Mouse (Mus musculus): Measurements from ENCODE around the gene Mrpl22. TPM values are rescaled to one million over a fixed set of nuclear protein-coding genes. Genes with fewer than 3 reads are reported as not detected.
A peak's percentile ranks its signal among the peaks of the same experiment; 100 is the strongest.
"Not testable (repeated sequence)": the region's sequence is repeated elsewhere in the genome, so short reads cannot be mapped to it uniquely, and the experiment has no call there.

Gene Mrpl22
- polyA plus RNA-seq, 1 experiment from 2014 or later: 81.7 TPM

DNA sequence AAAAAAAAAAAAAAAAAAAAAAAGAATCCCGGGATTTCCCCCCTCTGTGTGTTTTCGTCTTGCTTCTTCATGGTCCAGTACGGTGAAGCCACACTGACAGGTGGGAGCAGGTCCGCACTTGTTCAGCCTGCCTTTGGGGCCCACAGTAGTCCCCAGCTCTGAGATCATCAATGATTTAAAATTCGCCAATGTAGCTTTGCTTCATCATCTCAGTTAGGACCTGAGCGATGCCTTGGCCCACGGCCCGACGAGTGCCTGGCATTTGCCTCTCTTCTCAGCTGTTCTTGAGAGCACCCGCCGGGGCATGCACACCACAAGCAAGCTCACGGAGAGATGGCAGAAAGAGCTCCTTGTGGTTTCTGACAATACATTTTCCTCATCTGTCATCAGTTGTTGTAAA is 29.6 kb downstream of the Mrpl22 start:
- Histone ChIP-seq H3K27ac (ENCODE audit: low read length) (no peak overlapping the region), H3K27me3 (replicated peaks; ENCODE audit: insufficient read depth, low read length) (no peaks in the 10 kb centered on the region), H3K36me3 (ENCODE audit: insufficient read depth, low read length) (no peaks in the 10 kb centered on the region), H3K4me3 (ENCODE audit: low read depth, low read length) (no peak overlapping the region), H3K4me2 (replicated peaks; ENCODE audit: low read depth, low read length) (no peak overlapping the region; the same call in 1 of the 2 replicates), H3K4me1 (ENCODE audit: insufficient read depth, low read depth, low read length) (0 out of 2 replicates have a peak, but pooled peaks cover 3% of the 10 kb centered on the region), H3K9me3 (ENCODE audit: low read length) (no peaks in the 10 kb centered on the region), H3K9ac (replicated peaks; ENCODE audit: low read depth) (no peak overlapping the region)
- DNase-seq (ENCODE audit: low spot score): no peak
- WGBS: 79% methylated on average over 12 of the region's 12 CpGs
- ATAC-seq: no peak
- TF ChIP-seq CTCF (IDR thresholded peaks at IDR 0.05) (no peak), EP300 (IDR thresholded peaks at IDR 0.05) (no peak)

DNA sequence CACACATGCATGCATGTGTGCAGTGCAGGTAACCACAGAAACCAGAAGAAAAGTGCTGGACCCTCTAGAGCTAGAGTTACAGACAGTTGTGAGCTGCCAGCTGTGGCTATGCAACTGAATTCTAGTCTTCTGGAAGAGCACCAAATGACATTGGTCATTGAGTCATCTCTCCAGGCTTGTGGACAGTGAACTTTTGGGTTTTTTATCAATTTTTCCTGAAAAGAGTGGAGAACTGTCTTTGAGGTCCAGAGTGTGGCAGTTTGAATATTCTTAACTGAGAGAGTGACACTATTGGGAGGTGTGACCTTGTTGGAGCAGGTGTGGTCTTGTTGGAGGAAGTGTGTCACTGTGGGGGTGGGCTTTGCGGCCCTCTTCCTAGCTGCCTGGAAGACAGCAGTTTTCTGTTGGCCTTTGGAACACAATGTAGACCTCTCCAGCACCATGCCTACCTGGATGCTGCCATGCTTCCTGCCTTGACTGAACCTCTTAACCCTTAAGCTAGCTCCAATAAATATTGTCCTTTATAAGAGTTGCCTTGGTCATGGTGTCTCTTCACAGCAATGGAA is 38.9 kb downstream of the Mrpl22 start:
- no peaks in the 10 kb centered on the region for H3K36me3 ChIP-seq (ENCODE audit: insufficient read depth, low read length)
- H3K4me3 ChIP-seq (ENCODE audit: low read depth, low read length): no peak overlapping the region
- no peak overlapping the region for H3K9ac ChIP-seq (replicated peaks; ENCODE audit: low read depth)
- ATAC-seq (no peak), DNase-seq (ENCODE audit: low spot score) (no peak)
- H3K4me2 ChIP-seq (replicated peaks; ENCODE audit: low read depth, low read length): no peak overlapping the region
- no peak overlapping the region for H3K27ac ChIP-seq (ENCODE audit: low read length)
- H3K27me3 ChIP-seq (replicated peaks; ENCODE audit: insufficient read depth, low read length): no peaks in the 10 kb centered on the region
- TF ChIP-seq CTCF (IDR thresholded peaks at IDR 0.05) (no peak), EP300 (IDR thresholded peaks at IDR 0.05) (no peak)
- no peaks in the 10 kb centered on the region for H3K9me3 ChIP-seq (ENCODE audit: low read length)
- 60% methylated on average over 1 of the region's 1 CpGs for WGBS
- peaks cover 5% of the 10 kb centered on the region; the same call in 1 of the 2 replicates for H3K4me1 ChIP-seq (ENCODE audit: insufficient read depth, low read depth, low read length)

DNA sequence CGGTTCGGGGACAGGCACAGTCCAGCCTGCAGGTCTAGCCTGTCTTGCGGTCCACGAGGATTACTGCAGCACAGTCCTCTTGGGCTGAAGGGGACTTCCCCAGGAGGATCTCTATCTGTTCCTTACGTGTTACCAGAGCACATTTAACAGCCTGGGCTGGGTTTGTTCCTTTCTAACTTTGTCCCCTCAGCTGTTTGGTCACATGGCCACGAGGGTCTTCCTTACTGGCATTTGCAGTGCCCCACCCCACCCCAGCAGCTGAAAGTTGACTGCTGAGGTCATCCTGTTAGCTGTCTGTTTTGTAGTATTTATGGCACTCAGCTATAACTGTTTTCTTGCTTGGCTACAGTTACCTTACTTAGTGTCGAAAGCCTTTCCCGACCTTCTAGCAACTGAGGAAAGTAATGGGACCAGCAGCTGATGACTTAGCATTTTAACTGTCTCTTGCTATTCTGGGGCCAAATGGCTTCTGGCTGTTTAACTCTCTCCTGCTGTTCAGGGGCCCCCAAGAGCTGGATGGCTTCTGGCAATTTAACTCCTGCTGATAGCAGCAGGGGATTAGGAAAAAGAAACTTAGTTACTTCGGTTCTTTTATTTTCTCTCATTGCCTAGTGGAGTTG is 39.7 kb downstream of the Mrpl22 start:
- TF ChIP-seq CTCF (IDR thresholded peaks at IDR 0.05): no peak
- no peak for TF ChIP-seq EP300 (IDR thresholded peaks at IDR 0.05)
- no peak overlapping the region for H3K27ac ChIP-seq (ENCODE audit: low read length)
- no peak overlapping the region for H3K9ac ChIP-seq (replicated peaks; ENCODE audit: low read depth)
- peaks cover 5% of the 10 kb centered on the region; the same call in 1 of the 2 replicates for H3K4me1 ChIP-seq (ENCODE audit: insufficient read depth, low read depth, low read length)
- DNase-seq (ENCODE audit: low spot score) (no peak), ATAC-seq (no peak)
- H3K9me3 ChIP-seq (ENCODE audit: low read length): no peaks in the 10 kb centered on the region
- H3K27me3 ChIP-seq (replicated peaks; ENCODE audit: insufficient read depth, low read length): no peaks in the 10 kb centered on the region
- WGBS: 29% methylated on average over 9 of the region's 9 CpGs
- H3K4me2 ChIP-seq (replicated peaks; ENCODE audit: low read depth, low read length): no peak overlapping the region
- no peak overlapping the region for H3K4me3 ChIP-seq (ENCODE audit: low read depth, low read length)
- no peaks in the 10 kb centered on the region for H3K36me3 ChIP-seq (ENCODE audit: insufficient read depth, low read length)

DNA sequence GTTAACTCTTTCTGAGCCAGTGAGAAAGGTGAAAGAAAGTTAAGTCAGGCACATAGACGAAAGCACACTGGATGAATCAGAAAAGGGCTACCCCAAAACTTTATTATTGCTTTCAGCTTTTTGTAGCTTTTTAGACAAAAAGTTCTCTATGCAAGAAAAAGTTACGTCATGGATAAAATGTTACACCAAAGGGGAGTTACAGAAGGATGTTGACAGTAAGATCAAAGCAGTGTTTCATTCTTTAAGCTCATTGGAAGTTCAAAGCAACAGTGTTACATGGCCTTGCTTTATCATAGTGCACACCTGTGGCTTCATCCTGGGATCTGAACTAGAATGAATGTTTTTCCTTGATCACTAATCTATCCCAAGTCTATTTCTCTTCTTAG is 40.2 kb downstream of the Mrpl22 start:
- Histone ChIP-seq H3K36me3 (ENCODE audit: insufficient read depth, low read length) (no peaks in the 10 kb centered on the region), H3K4me2 (replicated peaks; ENCODE audit: low read depth, low read length) (no peak overlapping the region), H3K4me3 (ENCODE audit: low read depth, low read length) (no peak overlapping the region), H3K27me3 (replicated peaks; ENCODE audit: insufficient read depth, low read length) (no peaks in the 10 kb centered on the region), H3K4me1 (ENCODE audit: insufficient read depth, low read depth, low read length) (peaks cover 5% of the 10 kb centered on the region; the same call in 1 of the 2 replicates), H3K27ac (ENCODE audit: low read length) (no peak overlapping the region), H3K9me3 (ENCODE audit: low read length) (no peaks in the 10 kb centered on the region), H3K9ac (replicated peaks; ENCODE audit: low read depth) (no peak overlapping the region)
- 25% methylated on average over 2 of the region's 2 CpGs for WGBS
- no peak for ATAC-seq
- DNase-seq (ENCODE audit: low spot score): no peak
- TF ChIP-seq EP300 (IDR thresholded peaks at IDR 0.05) (no peak), CTCF (IDR thresholded peaks at IDR 0.05) (no peak)

DNA sequence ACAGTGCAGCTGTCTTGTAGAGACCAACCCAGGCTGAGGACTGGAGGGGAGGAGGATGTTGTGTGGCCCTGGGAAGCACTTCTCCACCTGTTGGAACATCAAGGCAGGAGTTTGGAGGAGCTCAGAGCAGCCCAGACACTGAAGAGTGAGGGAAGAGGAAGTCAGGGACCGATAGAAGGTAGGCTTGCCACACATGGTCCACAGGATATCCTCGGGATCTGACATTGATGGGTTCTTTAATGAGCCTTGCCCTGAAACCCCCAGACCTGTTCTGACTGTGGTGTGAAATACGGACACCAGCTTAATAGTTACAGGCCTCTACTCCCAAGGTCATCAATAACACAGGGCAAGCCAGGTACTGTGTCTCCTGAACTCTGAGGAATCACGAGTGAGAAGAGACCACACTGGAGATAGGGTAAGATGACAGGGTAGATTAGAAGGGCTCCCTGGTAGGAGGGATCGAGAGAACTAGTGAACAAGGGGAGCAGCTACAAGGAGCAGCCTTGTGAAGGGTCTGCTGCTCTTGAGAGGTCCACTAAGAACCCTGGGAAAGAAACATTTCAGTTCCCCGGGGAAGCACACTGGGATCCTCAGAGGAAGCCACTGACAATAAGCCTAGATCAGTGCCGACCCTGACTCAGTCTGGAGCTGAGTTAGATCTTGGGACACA is 42.3 kb downstream of the Mrpl22 start:
- no peaks in the 10 kb centered on the region for H3K27me3 ChIP-seq (replicated peaks; ENCODE audit: insufficient read depth, low read length)
- 74% methylated on average over 7 of the region's 7 CpGs for WGBS
- H3K9ac ChIP-seq (replicated peaks; ENCODE audit: low read depth): no peak overlapping the region
- no peaks in the 10 kb centered on the region for H3K9me3 ChIP-seq (ENCODE audit: low read length)
- no peak overlapping the region for H3K4me3 ChIP-seq (ENCODE audit: low read depth, low read length)
- H3K4me2 ChIP-seq (replicated peaks; ENCODE audit: low read depth, low read length): peak overlapping the region; percentile 61; the same call in 1 of the 2 replicates
- no peaks in the 10 kb centered on the region for H3K36me3 ChIP-seq (ENCODE audit: insufficient read depth, low read length)
- TF ChIP-seq EP300 (IDR thresholded peaks at IDR 0.05): no peak
- ATAC-seq (no peak), DNase-seq (ENCODE audit: low spot score) (no peak)
- H3K27ac ChIP-seq (ENCODE audit: low read length): no peak overlapping the region
- peaks cover 5% of the 10 kb centered on the region; the same call in 1 of the 2 replicates for H3K4me1 ChIP-seq (ENCODE audit: insufficient read depth, low read depth, low read length)

DNA sequence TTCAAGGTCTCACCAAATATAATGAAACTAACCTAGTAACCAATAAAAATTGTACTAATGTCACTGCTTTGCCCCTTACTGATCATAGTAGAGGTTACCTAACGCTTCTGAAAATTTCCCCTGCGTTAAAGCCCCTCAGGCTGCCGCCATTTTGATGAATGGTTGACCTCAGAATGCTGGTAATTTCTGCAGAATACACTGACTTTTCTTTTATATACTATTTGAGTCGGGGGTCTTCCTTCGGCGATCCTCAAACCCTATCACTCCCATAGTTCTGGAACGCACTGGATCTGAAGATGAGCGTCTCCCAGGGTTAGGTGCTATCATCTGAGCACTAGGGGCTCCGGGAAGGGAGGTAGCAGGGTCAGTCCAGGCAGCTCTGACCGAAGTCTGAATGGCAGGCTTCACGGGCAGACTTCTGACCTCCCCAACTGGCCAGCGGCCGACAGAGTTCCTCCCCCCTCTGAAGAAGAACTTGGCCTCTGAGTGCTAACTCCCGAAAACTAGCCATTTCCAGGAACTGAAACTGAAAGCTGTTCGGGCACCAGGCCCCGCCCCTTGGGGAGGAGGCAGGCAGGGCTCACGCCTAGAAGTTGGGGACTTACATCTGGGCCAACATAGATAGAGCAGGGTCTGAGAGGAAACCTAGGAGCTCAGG is 43.1 kb downstream of the Mrpl22 start:
- no peaks in the 10 kb centered on the region for H3K36me3 ChIP-seq (ENCODE audit: insufficient read depth, low read length)
- H3K4me2 ChIP-seq (replicated peaks; ENCODE audit: low read depth, low read length): peak overlapping the region; percentile 61
- ATAC-seq (peak; percentile 93), DNase-seq (ENCODE audit: low spot score) (peak; percentile 91)
- peak overlapping the region; percentile 61 for H3K4me3 ChIP-seq (ENCODE audit: low read depth, low read length)
- peak overlapping the region; percentile 65 for H3K9ac ChIP-seq (replicated peaks; ENCODE audit: low read depth)
- WGBS: 28% methylated on average over 16 of the region's 17 CpGs
- TF ChIP-seq CTCF (IDR thresholded peaks at IDR 0.05): no peak
- no peak for TF ChIP-seq EP300 (IDR thresholded peaks at IDR 0.05)
- peaks cover 5% of the 10 kb centered on the region; the same call in 1 of the 2 replicates for H3K4me1 ChIP-seq (ENCODE audit: insufficient read depth, low read depth, low read length)
- H3K27ac ChIP-seq (ENCODE audit: low read length): peak overlapping the region; percentile 82
- no peaks in the 10 kb centered on the region for H3K9me3 ChIP-seq (ENCODE audit: low read length)
- H3K27me3 ChIP-seq (replicated peaks; ENCODE audit: insufficient read depth, low read length): no peaks in the 10 kb centered on the region

DNA sequence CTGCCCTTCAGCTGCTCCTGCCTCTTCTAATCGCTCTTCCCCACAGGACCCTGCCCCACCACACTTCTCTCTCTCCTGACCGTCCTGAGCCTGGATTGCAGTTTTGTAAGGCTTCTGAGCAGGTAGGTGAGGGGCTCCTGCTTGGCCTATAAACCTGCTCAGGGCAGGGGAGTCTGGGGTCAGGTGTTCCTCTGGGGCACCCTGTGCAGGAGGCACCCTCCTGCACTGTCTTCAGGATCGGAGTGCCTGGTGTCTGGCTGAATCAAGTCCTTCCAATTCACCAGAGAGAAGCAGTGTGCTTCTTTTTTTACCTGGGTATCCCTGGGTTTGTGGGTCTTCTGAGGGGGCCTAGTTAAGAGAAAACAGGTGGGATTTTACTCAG is 43.6 kb downstream of the Mrpl22 start:
- ATAC-seq: peak; percentile 29
- WGBS: 7% methylated on average over 2 of the region's 3 CpGs
- Histone ChIP-seq H3K9ac (replicated peaks; ENCODE audit: low read depth) (peak overlapping the region; percentile 65; the same call in 1 of the 2 replicates), H3K4me3 (ENCODE audit: low read depth, low read length) (peak overlapping the region; percentile 61), H3K4me2 (replicated peaks; ENCODE audit: low read depth, low read length) (peak overlapping the region; percentile 61)
- not testable (repeated sequence) for DNase-seq (ENCODE audit: low spot score); H3K36me3 ChIP-seq (ENCODE audit: insufficient read depth, low read length); H3K27me3 ChIP-seq (replicated peaks; ENCODE audit: insufficient read depth, low read length); H3K27ac ChIP-seq (ENCODE audit: low read length); H3K4me1 ChIP-seq (ENCODE audit: insufficient read depth, low read depth, low read length); H3K9me3 ChIP-seq (ENCODE audit: low read length)
